In the genomic region with DNA sequence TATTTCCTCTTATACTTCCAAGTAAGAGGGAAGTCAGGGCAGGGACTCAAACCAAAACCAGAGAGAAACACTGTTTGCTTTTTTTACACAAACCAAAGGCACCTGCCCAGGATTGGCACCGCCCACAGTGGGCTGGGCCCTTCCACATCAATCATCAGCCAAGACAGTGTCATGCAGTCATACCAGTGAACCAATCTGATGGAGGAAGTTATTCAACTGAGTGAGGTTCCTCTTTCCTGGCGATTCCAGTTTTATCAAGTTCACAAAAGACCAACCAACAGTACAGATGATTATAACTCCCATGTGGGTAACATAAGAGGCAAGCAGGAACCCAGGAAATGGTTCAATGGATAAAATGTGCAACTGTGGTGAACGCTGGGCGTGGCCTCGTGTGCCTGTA, we compare ENCODE assay signal across 13 mouse cellular contexts.
DNase-seq lines count a peak whose midpoint lies in the region; ATAC-seq and TF ChIP-seq lines count a peak whose summit lies in the region.
"Had no signal": no experiment of that assay in that cellular context is flagged by ENCODE, and none has a peak within 500 bp of the region (broad histone marks: within the 10 kb centered on the region; RNA-seq: fewer than 3 reads in every experiment).

No protein-coding gene starts in this region.

- no peaks in the 10 kb centered on the region for H3K36me3 ChIP-seq in forebrain, embryonic 10.5 days (replicated peaks)
- H3K36me3 ChIP-seq: forebrain, embryonic 15.5 days; hindbrain, embryonic 15.5 days; midbrain, embryonic 12.5 days had no signal

- peaks cover 11% of the 10 kb centered on the region for H3K4me1 ChIP-seq in forebrain, embryonic 10.5 days
- H3K4me1 ChIP-seq: hindbrain, embryonic 15.5 days; midbrain, embryonic 12.5 days had no signal

- no peak overlapping the region for H3K27ac ChIP-seq in forebrain, embryonic 10.5 days
- H3K27ac ChIP-seq in gastrocnemius, adult 2 months, result no peak overlapping the region
- H3K27ac ChIP-seq: forebrain, embryonic 15.5 days; hindbrain, embryonic 15.5 days; midbrain, embryonic 12.5 days had no signal

- H3K9me3 ChIP-seq in forebrain, embryonic 10.5 days, result no peaks in the 10 kb centered on the region
- H3K9me3 ChIP-seq: forebrain, embryonic 15.5 days; hindbrain, embryonic 15.5 days; midbrain, embryonic 12.5 days had no signal

- TF ChIP-seq CTCF in gastrocnemius, adult 2 months (IDR thresholded peaks at IDR 0.05), result no peak

- H3K27me3 ChIP-seq in forebrain, embryonic 10.5 days (ENCODE audit: poor library complexity, severe bottlenecking), result no peaks in the 10 kb centered on the region
- H3K27me3 ChIP-seq: forebrain, embryonic 15.5 days; hindbrain, embryonic 15.5 days; midbrain, embryonic 12.5 days had no signal

- WGBS in forebrain, embryonic 10.5 days, result 95% methylated on average over 5 of the region's 5 CpGs

- peak; percentile 82 for ATAC-seq in megakaryocyte, adult 5-6 weeks (ENCODE audit: poor library complexity, severe bottlenecking)
- ATAC-seq: forebrain, embryonic 15.5 days had no signal

- H3K4me3 ChIP-seq in forebrain, embryonic 10.5 days, result no peak overlapping the region
- H3K4me3 ChIP-seq in gastrocnemius, adult 2 months, result no peak overlapping the region
- H3K4me3 ChIP-seq: forebrain, embryonic 15.5 days; hindbrain, embryonic 15.5 days; midbrain, embryonic 12.5 days had no signal

- intact Hi-C loops in gastrocnemius, adult 2 months (cut with DNase I), result no loop called here

- DNase-seq in kidney, adult 9 months, result peak; percentile 21
- no peak for DNase-seq in kidney, adult 18-20 months
- peak; percentile 10 for DNase-seq in 3T3-L1 (ENCODE audit: low read depth, low spot score)
- DNase-seq in MEL-GATA-1-ER (ENCODE audit: extremely low read depth, low read depth), result peak; percentile 98
- DNase-seq in forebrain, embryonic 10.5 days (ENCODE audit: extremely low spot score, low spot score), result no peak
- DNase-seq in gastrocnemius, adult 2 months, result no peak
- no peak for DNase-seq in right cerebral cortex, postnatal 25 days
- DNase-seq: adrenal gland, adult 2 months; cerebellum, adult 11 months had no signal

Comparison
In these comparisons a context has a peak if more than half of its experiments do, and no peak if none do; other contexts are left out.
1. DNase-seq: peak in kidney, adult 9 months (single experiment), 3T3-L1 (single experiment) and MEL-GATA-1-ER (single experiment); none in kidney, adult 18-20 months (single experiment), forebrain, embryonic 10.5 days (single experiment), gastrocnemius, adult 2 months (single experiment) and right cerebral cortex, postnatal 25 days (single experiment).